Mouse (Mus musculus) thymus, adult 2 months (tissue): ENCODE measurements at regions not wholly inside any gene's neighbourhood (a gene's known extent, or its start where the extent isn't known, plus 50 kb on each side); places are given as distances from the start of the nearest gene placed in this dataset.

Experiments used
- CTCF ChIP-seq: fragments of 200-500 bp; IDR thresholded peaks from 2 replicates; pipeline ENCODE4 v1.5.1; 2012; ENCODE audit warnings: mild to moderate bottlenecking, control low read depth, low read length, moderate library complexity, borderline replicate concordance; ENCODE audit not compliant: control insufficient read depth, poor library complexity, insufficient read depth; ENCODE audit errors: extremely low read depth
- POLR2A ChIP-seq: fragments of 200-500 bp; IDR thresholded peaks from 2 replicates; pipeline ENCODE4 v1.6.1; 2012; ENCODE audit warnings: mild to moderate bottlenecking, low read length, control low read depth, moderate library complexity; ENCODE audit not compliant: control insufficient read depth, poor library complexity, insufficient read depth; ENCODE audit errors: extremely low read depth

DNA sequence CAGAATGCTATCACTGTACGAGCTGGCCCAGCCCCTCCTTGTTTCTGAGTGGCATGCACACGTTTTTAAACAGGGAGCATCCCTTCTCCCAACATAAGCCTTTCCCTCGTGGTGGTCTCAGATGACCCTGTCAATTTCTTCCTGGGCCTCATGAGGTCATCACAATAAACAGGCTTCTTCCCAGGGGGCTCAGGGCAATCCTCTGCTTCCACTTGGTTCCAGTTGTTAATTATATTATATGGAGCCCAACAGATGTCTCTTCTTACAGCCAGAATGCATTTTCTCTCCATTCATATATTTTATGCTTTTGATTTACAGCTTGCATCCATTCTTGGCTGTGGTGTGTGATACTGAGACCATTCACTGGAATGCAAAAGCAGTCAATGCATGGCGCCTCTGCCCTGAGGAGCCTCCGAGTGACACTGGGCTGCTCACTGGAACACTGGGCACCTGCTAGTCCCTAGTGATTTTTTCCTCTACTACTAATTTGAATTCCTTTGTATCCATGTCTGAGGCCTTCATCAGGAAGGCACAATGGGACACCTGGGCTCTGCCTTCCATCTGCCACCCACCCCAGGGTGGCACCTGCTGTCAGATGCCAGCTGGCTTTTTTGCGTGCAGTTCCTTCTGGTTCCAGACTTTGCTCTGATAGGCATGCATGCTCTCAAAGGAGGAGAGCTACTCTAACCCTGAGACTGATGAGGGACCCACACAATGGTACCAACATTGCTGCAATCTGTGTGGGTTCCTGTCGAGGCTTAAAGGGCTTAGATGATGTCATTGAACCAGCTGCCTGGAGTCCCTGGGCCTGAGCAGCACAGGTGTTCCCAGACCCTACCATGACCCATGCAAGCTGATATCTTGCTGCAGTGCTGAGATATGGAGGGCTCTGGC is 528.8 kb upstream of the Mgmt start:
- TF ChIP-seq POLR2A (no peak), CTCF (no peak)
